Mouse (Mus musculus) megakaryocyte progenitor cell, adult 5-6 weeks (primary cell): ENCODE data around the gene Pak2. TPM values are rescaled to one million over a fixed set of nuclear protein-coding genes. Genes with fewer than 3 reads are reported as not detected.

Experiments
- ATAC-seq: replicated peaks from 2 replicates; pipeline ENCODE4 v1.8.0; 2016; ENCODE audit warnings: mild to moderate bottlenecking, moderate TSS enrichment, inconsistent platforms; ENCODE audit not compliant: poor library complexity
- total RNA-seq, 2 experiments: library from RNA; stranded (forward) in 1 of 2; stranded (reverse) in 1 of 2; fragments of 157-497, 149-512 nt in 1 of 2; fragments of 200-1000 nt in 1 of 2; gene quantifications; 2 replicates each; pipeline versions ENCODE4 v1.2.3 to v1.2.4; 2015 to 2017

Gene Pak2
- total RNA-seq, 2 experiments from 2014 or later = 52.4 to 61.9 TPM

DNA sequence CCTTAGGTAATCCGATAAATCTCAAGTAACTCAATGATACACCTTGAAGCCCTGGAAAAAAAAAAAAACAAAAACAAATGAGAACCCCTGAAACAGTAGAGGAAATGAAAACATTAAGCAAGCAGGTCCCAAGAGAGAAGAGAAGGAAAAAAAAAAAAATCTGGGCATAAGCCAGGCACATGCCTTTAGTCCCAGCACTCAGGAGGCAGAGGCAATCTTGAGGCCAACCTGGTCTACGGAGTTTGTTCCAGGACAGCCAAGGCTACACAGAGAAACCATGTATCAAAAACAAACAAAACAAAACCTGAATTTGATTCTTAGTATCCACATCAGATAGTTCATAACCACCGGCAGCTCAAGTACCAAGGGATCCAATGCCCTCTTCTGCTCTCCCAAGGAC, 74.4 kb downstream of the Pak2 start:
- no peak for ATAC-seq

DNA sequence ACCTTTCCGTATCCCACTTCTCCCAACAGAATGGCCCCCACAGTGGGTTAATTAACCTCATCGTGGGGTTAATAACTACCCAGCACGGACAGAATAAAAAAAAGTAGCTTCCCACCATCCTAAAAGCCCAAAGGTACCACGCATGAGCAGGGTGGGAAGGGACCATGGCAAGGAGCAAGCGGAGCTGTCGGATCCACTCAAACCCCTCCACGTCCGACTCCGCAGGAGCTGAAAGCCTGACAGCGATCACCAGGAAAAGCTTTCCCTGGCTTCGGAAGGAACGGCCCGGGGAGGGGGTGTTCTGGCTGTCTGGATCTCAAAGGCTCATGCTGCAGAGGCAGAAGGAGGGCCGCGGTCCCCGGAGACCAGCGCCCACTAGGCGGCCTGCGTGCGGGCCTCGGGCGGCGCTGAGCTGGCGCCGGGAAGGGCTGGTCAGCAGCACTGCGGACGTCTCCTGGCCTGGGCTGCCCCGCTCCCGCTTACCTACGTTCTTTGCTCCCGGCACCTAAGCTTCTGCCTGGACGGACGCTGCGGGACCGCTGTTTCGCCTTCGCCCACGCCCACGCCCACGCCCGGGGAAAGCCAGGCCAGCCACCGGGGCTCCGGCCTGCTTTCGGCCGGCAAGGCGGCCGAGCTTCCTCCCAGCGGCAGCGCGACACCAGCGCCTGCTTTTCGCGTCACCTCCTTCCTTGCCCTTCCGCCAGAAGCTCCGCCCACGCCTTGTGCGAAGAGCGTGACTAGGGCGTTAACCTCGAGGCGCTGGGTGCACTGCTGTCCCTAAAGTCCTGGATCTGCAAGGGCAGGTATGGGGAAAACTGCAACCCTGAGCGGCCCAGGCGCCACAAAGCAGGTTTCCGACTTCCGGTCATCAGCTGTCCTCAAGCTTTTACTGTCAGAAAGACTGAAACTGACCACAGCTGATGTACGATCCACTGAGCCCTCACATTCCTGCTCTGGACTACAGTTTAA, 76.3 kb downstream of the Pak2 start, which contains the start of gene Senp5:
Gene Senp5, minus strand, starts transcription at position 779 of the 969 bp plus-strand sequence.
- ATAC-seq = peak; percentile 100

DNA sequence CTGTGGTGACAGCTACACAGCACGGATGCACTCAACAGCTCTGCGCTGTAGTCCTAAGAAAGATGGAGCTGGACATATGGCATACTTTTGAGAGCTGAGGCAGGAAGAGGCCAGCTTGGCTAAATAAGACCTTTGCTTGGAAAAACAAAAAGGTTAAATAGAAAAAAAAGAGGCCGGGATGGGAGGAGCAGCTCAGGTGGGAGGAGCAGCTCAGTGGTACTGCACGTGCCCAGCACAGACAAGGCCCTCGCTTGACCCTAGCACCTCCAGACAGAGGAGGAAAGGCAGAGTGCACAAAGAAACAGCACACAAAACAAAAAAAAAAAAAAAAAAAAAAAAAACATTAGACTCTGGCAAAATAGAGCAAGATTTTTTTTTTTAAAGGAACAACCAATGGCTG, 82.8 kb downstream of the Pak2 start:
- ATAC-seq = no peak

DNA sequence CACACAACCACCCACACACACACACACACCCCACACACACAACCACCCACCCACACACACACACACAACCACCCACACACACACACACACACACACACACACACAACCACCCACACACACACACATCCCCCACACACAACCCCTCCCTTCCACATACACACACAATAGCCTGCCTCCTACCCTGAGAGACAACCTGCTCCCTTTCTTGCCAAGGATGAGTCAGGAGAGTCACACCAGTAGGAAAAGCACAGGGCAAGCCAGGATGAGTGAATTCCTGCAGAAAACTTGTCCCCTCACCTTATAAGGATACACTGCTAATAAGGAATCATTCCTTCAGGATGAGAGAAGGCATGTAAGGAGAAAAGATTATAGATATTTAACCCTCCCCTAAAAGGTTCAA, 85.2 kb downstream of the Pak2 start:
- no peak for ATAC-seq

DNA sequence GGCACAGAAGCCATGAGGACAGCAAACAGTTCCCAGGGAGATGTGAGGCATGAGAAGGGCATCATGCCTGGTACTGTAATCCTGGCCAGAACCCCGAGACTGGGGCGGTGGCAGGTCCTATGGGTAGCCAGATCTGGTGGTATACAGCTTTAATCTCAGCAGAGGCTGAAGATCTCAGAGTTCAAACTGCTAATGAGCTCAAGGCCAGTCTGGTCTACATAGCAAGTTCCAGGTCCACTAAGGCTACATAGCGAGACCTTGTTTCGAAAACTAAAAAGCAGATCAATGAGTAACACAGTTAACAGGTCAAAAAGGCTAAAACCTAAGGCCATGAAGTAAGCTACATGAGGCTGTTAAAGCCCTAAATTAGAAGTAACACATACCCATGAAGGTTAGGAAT, 85.9 kb downstream of the Pak2 start:
- no peak for ATAC-seq

DNA sequence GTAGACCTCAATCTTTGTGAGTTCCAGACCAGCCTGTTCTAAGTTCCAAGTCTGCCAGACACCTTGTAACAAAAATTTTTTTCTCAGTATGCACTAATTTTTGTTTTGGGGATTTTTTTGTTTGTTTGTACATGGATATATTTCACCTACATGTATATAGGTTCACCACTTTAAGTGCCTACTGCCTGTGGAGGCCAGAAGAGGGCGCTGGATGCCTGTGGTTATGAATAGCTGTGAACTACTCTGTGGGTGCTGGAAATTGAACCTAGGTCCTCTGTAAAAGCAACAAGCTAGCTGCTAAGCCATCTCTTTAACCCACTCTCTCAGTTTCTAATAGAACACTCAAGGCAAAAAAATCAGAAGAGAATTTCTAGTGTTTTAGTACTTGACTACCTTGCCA, 87.1 kb downstream of the Pak2 start:
- no peak for ATAC-seq

DNA sequence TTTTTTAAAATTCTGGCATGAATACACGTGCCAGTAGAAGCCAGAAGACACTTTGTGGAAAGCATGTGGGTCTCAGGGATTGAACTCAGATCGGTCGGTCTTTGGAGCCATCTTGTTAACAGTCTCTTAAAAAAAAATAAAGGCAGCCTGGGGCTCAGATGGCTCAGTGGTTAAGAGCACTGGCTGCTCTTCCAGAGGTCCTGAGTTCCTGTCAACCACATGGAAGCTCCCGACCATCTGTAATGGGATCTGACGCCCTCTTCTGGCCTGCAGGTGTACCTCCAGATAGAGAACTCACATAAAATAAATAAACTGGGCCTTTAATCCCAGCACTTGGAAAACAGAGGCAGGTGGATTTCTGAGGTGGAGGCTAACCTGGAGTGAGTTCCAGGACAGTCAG, 98.2 kb downstream of the Pak2 start:
- no peak for ATAC-seq

DNA sequence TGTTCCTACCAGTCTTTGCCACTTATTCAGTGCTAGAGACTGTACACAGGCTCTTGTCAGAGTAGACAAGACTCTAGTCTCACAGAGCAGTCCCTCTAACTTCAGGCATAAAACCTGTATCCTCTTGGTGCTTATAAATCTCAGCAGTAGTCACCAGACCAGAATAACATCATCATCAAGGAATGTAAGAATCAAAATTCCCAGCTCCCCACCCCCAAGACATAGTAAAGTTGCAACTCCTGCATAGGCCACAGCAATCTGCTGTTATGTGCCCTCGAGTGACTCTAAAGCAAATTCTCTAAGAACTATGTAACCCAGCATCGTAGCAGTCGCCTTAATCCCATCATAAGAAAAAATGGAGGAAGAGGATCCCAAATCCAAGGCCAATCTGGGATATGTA, 99.6 kb downstream of the Pak2 start:
- ATAC-seq = no peak

DNA sequence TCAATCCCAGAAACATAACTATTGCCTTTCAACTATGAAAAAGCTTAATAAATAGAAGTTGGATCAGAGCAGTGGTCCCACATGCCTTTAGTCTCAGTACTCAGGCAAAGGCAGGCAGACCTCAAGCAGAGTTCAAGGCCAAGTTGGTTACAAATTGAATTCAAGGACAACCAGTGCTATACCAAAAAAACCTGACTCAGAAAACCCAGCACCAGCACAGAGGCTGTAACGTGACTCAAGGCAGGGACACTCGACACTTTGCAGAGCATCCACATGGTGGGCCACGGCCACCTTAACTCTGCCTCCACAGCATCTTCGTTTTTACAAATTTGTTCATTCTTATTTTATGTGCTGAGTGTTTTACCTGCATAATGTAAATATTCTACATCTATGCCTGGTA, 103.9 kb downstream of the Pak2 start:
- no peak for ATAC-seq

Other genes with a start within 250 kb of the Pak2 start
- gene Meltf, start 200.5 kb downstream of the Pak2 start, total RNA-seq (2015) = not detected in 2 replicates
- not detected in 2 replicates for gene Meltf, start 200.5 kb downstream of the Pak2 start, total RNA-seq (2017)
- gene Pigz, start 145.5 kb downstream of the Pak2 start, total RNA-seq (2015) = not detected in 2 replicates
- gene Pigz, start 145.5 kb downstream of the Pak2 start, total RNA-seq (2017) = not detected in 2 replicates
- 22.7 and 28.3 TPM in 2 replicates for gene 0610012G03Rik, start 130.8 kb downstream of the Pak2 start, total RNA-seq (2015)
- 10.3 and 14.1 TPM in 2 replicates for gene 0610012G03Rik, start 130.8 kb downstream of the Pak2 start, total RNA-seq (2017)
- gene Ncbp2, start 130.8 kb downstream of the Pak2 start, total RNA-seq (2015) = 39.7 and 43.1 TPM in 2 replicates
- 48.3 and 51.4 TPM in 2 replicates for gene Ncbp2, start 130.8 kb downstream of the Pak2 start, total RNA-seq (2017)
- gene Senp5, start 76.1 kb downstream of the Pak2 start, total RNA-seq (2015) = 20.2 and 22.9 TPM in 2 replicates
- 20.3 and 21.0 TPM in 2 replicates for gene Senp5, start 76.1 kb downstream of the Pak2 start, total RNA-seq (2017)
- gene Pigx, start 20.4 kb upstream of the Pak2 start, total RNA-seq (2015) = 95.8 and 106 TPM in 2 replicates
- 49.1 and 57.9 TPM in 2 replicates for gene Pigx, start 20.4 kb upstream of the Pak2 start, total RNA-seq (2017)
- 18.0 and 22.8 TPM in 2 replicates for gene Cep19, start 20.5 kb upstream of the Pak2 start, total RNA-seq (2015)
- gene Cep19, start 20.5 kb upstream of the Pak2 start, total RNA-seq (2017) = 29.0 and 30.7 TPM in 2 replicates
- gene Nrros, start 86.3 kb upstream of the Pak2 start, total RNA-seq (2015) = 180 and 190 TPM in 2 replicates
- 116 and 133 TPM in 2 replicates for gene Nrros, start 86.3 kb upstream of the Pak2 start, total RNA-seq (2017)
- gene Bex6, start 100.5 kb upstream of the Pak2 start, total RNA-seq (2015) = 103 and 110 TPM in 2 replicates
- 81.8 and 101 TPM in 2 replicates for gene Bex6, start 100.5 kb upstream of the Pak2 start, total RNA-seq (2017)
- gene Fbxo45, start 167.8 kb upstream of the Pak2 start, total RNA-seq (2015) = 16.3 and 16.5 TPM in 2 replicates
- 19.7 and 22.8 TPM in 2 replicates for gene Fbxo45, start 167.8 kb upstream of the Pak2 start, total RNA-seq (2017)
- gene Wdr53, start 167.9 kb upstream of the Pak2 start, total RNA-seq (2015) = 9.5 and 9.9 TPM in 2 replicates
- 19.6 and 21.6 TPM in 2 replicates for gene Wdr53, start 167.9 kb upstream of the Pak2 start, total RNA-seq (2017)
- not detected in 2 replicates for gene Smco1, start 192.1 kb upstream of the Pak2 start, total RNA-seq (2015)
- not detected in 2 replicates for gene Smco1, start 192.1 kb upstream of the Pak2 start, total RNA-seq (2017)
- 17.1 and 18.2 TPM in 2 replicates for gene Rnf168, start 198.1 kb upstream of the Pak2 start, total RNA-seq (2015)
- gene Rnf168, start 198.1 kb upstream of the Pak2 start, total RNA-seq (2017) = 58.3 and 65.7 TPM in 2 replicates